Mouse (Mus musculus) erythroid progenitor cell, adult 5-6 weeks (primary cell): Measurements from ENCODE around the gene Tsnax. TPM values are rescaled to one million over a fixed set of nuclear protein-coding genes. Genes with fewer than 3 reads are reported as not detected.

Source experiments
- ATAC-seq: replicated peaks from 2 replicates; pipeline ENCODE4 v1.8.0; 2016; ENCODE audit warnings: moderate number of reproducible peaks, mild to moderate bottlenecking, moderate TSS enrichment, inconsistent platforms; ENCODE audit not compliant: poor library complexity, low FRiP score, severe bottlenecking
- total RNA-seq, 2 experiments: library from RNA; stranded (forward) in 1 of 2; stranded (reverse) in 1 of 2; fragments of 150-400 nt in 1 of 2; fragments of 186-747, 209-891 nt in 1 of 2; gene quantifications; 2 replicates each; pipeline versions ENCODE4 v1.2.3 to v1.2.4; 2015 to 2017; ENCODE audit warnings: low replicate concordance in 2 of 2

Tsnax gene
- 8.0 and 13.3 TPM in 2 replicates for total RNA-seq (2015; ENCODE audit: low replicate concordance)
- 6.7 and 7.0 TPM in 2 replicates for total RNA-seq (2017; ENCODE audit: low replicate concordance)

DNA sequence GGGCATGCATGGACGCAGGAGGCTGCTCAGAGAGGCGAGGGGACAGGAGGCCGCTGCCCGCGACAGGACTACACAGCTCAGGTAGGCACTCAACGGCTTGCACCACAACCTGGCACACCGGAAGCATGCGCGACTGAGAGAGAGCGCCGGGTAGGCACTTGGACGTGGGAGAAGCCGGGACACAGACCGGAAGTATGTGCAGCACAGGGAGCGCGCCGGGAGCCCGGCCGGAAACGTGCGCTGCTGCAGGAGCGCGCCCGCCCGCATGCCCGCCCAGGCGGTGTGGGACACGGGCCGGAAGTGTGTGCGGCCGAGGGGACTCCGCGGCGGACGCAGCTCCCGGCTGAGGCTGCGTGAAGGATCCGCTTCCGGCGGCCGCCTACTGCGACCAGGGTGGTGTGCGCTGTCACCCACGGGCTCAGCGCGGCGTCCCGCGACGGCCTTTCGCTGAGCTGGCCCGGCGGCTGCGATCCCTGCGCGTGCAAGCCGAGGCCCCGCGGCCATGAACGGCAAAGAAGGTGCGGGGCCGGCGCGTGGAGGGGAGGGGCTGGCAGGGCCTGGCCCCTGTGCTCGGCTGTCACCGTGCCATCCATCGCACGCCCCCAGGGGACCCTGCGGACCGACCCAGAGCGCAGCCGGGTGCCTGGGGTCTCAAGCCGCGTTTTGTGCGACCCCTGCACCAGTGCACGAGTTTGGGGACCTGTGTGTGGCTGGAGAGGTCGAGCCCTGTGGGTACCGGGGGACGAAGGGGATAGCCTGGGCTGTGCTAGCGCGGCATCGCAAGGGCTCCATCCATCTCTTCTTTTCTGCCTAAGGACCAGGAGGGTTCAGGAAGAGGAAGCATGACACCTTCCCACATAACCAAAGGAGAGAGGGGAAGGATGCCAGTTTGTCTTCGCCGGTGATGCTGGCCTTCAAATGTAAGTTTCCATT, at the start of gene Tsnax:
Gene Tsnax (plus strand): TSS at position 303 of the 933 bp plus-strand sequence.
- ATAC-seq: peak; percentile 75

DNA sequence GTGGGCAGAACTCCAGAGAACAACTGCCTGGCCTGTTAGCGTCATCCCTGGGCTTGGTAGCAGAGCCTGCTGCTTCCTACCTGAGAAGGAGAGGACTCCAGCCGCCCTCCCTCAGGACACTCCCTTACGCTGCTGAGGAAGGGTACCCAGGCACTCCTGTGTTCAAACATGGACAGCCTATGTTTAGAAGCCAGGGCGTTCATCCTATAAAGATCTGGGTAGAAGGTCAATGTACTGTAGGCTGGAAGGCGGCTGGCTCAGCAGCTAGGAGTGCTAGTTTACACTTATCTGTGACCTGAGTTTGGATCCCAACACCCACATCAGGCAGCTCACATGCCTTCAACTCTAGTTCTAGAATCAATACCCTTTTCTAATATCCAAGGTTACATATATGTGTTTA, 49.6 kb upstream of the Tsnax start:
- no peak for ATAC-seq

DNA sequence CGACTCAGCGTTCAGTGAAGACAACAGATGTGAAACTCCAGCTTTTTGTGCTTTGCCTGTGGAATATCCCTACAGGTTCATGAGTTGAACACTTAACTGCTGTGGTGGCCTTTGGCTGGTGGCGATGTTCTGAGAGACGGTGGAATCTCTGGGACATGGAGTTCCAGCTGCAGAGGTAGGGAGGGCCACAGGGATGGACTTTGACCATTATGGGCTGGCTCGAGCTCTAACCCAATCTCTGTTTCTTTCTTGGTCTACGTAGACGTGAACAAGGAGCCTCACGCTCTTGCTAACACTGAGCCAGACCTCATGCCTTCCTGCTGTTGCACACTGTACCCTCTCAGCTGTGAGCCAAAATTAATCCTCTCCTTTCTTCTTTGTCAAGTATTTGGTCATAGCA, 47.8 kb upstream of the Tsnax start:
- ATAC-seq: no peak

DNA sequence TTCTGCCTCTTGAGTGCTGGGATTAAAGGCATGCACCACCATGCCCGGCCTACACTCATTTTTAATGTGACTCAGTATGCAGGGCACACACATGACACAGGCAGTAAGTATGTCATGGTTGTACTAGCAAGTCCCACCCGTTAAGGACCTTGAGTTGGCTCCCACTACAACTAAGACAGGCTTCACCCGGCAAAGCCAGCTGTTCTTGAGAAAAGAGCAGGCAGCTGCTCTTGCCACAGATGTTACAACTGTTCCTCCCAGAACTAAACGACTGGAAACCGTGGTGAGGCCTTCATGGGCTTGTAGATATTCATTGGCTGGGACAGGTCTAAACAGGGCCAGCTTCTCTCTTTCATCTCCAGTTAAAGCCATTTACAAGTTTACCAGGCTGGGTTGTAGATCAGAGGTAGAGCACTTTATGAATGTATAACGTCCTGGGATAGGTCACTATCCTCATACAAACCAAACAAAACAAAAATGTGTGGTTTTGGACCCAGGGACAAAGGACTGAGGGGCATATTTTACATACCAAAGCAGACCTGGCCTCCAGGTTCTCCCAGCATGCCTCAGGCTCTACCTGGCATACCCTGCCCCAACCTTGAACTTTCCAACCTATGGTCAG, 42.4 kb upstream of the Tsnax start:
- ATAC-seq: no peak

DNA sequence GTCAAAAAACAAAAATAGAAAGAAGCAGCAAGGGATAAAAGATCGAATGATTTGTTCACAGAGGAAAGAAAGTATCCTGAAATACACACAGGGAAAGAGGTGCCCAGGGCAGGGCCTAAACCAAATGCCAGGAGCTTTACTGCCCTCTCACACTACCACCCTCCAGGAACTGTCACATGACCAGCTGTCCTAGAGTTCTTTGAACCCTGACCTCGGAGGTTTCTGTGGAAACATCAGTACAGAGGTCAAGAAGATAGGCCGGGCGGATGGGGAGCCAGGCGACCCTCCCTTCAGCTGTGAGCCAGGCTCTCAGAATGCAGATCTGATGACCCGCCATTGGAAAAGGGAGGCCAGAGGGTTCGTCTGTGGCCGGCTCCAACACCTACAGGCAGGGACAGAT, 39.6 kb upstream of the Tsnax start:
- ATAC-seq: no peak

DNA sequence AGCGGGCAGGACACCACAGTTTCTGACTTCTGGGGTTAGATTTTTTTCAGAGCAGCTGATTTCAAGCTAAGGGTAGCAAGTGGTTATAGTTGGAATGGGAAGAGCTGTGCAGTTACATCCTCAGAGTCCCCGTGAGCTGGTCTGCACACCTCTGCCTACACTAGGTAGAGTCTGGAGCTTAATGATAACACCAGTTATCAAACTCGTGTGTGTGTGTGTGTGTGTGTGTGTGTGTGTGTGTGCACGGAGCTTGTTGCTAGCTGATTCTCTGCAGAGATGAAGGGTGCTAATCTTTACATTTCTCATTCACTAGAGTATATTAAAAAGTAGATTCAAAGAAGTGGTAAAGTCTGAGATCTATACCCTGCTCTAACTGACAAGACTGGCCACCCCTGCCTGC, 38.5 kb upstream of the Tsnax start:
- no peak for ATAC-seq

DNA sequence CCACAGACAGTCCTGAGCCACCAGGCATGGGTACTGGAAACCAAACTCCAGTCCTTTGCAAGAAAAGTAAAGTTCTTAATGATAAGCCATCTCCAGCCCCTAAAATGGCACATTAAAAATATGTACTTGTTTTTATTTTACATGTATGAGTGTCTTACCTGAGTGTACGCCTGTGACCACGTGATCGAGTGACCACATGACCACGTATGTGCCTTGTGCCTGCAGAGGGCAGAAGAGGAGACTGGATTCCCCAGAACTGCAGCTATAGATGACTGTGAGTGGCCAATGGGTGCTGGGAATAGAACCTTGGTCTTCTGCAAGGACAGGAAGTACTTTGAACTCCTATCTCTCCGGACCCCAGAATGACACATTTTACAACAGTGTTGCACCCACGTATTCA, 36.6 kb upstream of the Tsnax start:
- ATAC-seq: no peak

DNA sequence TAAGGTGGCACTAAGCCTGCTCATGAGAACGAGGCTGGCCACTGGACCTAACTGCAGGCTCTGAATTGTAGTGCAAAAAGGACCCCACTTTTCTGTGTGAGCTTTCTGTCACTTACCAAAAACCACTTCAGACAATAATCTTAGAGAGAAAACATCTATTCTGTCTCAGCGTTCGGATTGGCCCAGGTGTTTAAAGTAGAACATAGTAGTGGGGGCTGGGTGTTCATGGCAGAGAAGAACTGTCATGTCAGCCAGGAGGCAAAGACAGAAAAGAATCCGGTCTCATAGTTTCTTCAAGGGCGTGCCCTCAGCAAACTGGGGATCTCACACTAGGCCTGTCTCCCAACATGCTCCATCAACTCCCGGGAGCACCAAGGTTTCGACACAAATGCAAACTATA, 34.8 kb upstream of the Tsnax start:
- ATAC-seq: no peak

DNA sequence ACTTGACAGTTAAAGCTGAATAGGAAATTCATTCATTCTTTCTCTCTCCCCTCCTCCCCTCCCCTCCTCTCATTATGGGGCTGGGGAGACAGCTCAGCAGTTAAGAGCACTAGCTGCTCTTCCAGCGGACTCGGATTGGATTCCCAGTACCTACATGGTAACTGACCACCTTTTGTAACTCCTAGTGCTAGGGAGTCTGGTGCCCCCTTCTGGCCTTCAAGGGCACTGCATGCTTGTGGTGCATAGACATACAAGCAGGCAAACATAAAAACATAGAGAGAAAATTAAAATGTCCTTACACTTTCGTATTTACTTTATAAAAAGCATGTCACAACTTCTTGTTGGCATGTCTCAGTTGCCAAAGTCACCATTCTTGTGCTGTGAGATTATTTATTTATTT, 32.8 kb upstream of the Tsnax start:
- no peak for ATAC-seq

DNA sequence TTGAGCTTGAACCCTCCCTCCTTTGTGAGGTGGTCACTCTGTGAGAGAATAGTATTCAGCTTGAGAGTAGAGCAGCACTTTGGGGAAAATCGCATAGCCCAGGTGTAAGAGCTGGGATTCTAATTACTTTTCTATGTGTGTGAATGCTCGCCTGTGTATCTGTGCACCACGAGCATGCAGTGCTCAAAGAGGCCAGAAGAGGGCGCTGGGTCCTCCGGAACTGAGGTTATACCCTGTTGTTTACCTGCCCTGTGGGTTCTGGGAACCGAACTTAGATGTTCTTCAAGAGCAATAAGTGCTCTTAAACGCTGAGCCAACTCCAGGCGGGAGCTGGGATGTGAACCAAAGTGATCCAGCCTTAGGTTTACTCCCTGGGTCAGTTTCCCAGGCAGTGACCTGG, 32.0 kb upstream of the Tsnax start:
- ATAC-seq: no peak

DNA sequence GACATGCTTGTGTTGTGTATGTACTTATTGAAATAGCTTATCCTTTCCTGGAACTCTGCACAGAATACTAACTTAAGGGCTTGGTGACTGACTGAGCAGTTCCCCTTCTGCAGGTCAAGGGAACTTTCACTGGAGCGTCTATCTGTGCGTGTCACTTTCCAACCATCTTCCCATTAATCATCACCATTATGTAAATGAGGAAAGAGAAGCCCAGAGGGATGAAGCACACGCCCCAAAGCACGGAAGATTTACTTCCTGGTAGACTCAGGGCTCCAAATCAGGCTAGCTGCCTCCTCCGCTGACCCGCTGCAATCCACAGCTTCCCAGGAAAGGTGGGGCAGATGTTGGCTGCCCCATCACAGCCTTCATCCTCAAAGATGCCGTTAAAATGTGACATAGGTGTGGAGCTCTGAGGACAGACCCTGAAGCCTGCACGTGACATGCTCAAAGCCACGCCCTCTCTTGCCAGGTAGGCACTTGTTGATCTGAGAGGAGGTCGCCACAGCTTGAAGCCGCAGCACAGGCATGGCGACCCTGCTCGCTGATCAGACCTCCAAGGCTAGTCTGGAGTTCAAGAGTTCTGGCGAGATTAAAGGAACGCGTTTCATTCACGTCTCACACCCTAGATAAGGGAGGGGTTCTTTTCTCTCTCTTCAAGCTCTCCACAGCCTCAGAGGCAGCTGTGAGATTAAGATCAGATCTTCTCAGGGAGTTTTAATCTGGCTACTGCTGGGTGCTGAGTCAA, 21.7 kb upstream of the Tsnax start:
- no peak for ATAC-seq

DNA sequence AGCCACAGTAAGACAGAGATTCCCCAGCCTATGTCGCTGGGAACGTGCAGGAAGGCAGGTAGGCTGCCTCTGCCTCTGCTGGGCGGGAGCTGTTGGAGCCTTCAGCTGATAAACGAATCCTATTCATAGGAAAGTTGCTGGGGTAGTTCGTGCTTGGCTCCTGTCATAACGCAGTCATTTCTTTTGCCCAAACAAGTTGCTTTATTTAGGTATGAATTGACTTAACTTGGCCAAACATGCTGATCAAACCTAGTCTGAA, 21.2 kb upstream of the Tsnax start:
- no peak for ATAC-seq

DNA sequence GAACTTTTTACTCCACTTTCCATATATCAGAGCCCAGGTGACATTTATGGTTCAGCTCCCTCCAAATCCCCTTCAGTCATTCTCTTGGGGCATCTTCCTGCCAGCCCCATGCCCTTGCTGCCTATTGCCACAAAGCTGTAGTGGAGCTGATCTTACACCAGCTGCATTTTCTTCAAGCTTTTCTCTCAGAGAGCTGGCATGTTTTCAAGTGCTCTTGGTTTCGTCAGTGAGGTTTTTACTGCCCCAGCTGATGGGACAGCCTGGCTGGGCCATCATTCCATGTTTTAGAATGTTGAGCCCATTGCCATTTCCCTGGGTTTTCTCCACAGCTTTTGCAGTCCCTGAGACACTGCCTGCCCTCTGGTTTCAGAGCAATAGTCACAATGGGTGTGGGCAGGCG, 17.0 kb upstream of the Tsnax start:
- no peak for ATAC-seq

DNA sequence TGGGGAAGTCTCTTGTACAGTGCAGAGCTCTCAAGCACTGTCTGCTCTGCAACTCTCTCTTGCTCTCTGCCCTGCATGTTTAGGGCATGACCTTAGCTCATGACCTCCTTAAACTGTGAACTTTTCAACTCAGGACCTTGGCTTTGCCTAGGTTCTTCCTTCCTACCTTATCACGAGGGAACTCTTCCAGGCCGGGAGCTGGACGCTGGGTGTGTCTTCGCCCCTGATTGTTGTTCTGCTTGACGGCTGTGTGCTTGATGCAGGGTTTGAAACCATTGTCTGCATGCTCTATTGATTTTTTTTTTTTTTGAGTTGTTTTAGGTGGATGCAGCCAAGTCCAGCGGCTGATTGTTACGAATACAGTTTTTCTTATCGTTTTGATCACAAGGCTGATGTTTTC, 11.3 kb downstream of the Tsnax start:
- ATAC-seq: no peak

DNA sequence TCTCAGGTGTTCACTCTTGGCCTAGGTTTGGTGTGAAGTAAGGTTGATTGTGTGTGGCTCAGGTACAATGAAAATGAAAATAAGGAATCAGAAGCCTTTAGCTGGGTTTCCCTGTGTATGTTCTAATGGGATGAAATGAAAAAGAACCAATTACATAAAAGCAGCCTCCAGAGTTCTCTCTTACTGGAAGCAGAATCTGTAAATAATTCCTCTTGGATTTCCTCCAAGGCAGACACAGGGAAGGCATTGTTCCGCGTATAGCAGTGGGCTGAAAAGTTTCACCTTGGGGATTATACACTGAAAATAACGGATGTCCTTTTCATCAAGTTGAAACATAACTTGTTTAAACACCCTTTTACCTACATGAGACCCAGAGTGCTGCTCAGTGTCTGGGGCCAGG, 14.4 kb downstream of the Tsnax start:
- ATAC-seq: no peak

DNA sequence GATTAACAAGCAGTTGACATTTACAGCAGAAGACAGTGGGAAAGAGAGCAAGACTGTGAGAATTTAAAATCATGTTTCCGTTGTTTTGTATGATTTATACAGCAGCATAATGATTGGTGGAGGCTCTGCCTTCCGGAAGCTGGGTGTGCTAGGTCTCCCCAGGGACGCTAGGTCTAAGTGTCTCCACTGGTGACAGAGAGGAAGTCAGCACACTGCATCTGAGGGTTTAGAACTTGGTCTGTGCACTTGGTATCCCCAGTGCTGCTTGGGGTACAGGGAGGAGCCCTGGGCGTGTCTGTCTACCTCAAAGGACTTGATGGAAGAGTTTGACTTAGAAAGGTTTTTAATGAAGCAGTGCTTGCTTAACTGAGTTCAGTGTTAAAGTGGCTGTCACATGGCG, 16.0 kb downstream of the Tsnax start:
- ATAC-seq: no peak

DNA sequence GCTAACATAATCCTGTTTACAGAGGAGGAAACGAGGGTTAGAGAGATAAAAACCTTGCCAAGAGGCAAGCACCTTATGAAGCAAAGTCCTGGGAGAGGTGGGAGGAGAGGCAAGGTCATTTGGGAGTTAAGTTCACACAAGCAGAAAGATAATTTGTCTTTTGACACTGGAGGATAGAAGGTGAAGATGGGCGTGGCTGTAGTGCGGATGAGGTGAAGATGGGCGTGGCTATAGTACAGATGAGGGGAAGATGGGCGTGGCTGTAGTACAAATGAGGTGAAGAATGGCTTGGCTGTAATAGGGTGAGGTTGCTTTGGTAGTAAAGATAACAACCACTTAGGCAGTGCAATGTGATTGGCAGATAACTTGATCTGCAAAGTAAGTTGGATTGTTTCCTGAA, 18.5 kb downstream of the Tsnax start:
- ATAC-seq: no peak

DNA sequence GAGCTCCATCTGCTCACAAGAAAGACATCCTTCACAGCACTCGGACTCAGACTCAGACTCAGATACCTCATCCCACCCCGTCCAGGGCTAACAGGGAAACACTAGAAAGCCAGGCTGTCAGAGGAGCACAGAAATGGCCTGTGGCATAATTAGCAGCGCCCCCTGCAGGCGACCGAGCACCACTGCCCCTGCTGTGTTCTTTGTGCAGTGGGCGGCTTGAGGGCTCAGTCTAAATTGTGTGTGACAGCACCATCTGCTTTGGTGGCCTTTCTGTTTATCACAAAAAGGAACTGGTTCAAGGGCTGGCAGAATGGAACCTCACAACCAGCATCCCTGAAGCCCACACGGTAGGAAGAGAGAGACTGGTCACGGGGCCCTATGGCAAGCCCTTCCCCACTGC, 21.9 kb downstream of the Tsnax start:
- ATAC-seq: peak; percentile 64

DNA sequence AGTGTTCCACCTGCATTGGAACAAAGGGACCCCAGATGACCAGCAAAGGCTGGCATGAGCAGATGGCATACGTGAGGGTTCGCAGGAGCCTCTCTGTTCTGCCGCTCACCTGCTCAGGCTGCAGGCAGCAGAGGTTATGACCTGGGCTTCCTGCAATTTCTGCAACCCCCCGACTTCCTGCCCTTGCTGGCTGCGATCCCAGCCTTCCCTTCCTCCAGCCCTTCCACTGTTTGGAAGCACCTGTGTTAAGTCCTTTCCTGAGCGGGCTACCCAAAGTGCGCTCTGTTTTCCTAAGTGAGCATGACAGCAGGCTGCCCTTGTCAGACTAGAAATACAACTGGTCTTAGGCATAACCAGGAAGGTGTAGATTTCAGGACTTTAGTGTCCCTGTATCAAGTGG, 24.3 kb downstream of the Tsnax start:
- ATAC-seq: no peak

DNA sequence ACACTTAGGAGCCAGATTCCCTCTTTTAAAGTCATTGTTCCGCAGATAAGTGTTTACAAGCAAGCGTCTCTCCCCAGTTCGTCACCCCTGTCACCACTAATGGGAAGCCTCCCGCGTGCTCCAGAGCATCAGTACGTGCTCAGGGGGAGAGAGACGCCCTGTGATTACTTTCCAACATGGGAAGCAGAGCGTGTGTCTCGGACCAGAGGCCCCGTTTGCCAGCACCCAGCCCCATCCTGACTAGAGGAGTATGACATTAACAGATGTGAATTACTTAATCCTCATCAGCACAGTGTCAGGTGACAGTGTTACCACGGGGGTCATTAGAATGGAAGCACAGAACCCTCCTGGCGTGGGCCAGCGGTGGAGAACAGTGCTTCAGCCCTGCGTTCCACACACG, 25.9 kb downstream of the Tsnax start:
- ATAC-seq: no peak
